Mouse (Mus musculus) c-Kit-negative CD71-positive TER-119-positive erythroid progenitor cells, embryonic 14.5 days (primary cell): ENCODE results near the gene Pcdh15.

Experiments used
- DNase-seq: peaks from one replicate; pipeline ENCODE4 v3.0.0-alpha.2; 2013; ENCODE audit warnings: low read depth, low spot score

Gene Pcdh15

DNA sequence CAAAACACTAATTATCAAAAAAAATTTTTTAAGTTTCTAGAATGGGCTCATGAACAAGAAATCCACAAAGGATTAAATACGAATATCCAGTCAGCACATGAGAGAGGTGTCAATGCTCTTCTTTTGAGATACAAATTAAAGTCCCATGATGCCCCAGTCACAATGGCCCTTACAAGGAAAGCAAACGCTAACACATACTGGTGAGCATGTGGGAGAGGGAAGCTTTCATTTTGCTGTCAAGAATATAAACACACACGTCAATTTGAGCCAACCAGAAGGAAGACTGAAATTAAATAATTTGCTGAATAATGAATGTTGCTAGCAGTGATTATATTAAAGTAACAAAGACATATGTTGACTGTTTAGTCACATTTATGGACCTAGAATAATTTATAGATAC, 1470.5 kb downstream of the Pcdh15 start:
- DNase-seq = no peak

DNA sequence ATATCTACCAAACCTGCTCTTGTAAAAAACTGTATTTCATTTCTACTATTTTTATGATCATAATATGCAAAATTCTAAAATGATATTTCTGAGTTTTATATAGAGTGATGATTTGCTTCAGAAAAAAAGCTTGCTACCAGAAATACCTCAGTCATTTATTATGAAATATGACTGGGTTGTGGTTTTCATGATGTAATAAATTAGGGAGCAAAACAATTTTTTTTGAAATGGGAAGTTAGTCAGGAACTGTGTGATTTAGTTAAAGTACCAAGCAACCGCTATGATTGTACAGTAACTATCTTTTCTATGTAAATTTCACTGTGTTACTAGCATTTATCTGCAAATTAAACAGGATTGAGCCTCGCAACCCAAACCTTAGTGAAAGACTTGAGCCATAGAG, 1480.8 kb downstream of the Pcdh15 start:
- no peak for DNase-seq

DNA sequence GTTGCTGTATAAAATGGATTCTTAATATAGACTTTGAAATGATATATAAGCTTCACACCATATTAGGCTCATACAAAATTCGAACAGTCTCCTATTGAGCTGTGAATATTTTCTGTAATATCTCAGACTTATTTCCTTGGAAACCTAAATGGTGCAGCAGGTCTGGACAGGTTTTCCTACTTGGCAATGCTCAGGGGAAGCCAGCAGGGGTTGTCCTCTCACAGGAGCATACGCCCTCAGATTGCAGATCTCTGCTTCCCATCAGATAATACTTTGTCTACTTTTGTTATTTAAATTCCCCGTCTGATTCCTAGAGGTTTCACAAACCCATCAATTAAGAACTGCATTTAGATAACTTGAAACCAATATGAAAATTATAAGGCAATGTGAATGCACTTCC, 1492.7 kb downstream of the Pcdh15 start:
- DNase-seq = no peak

DNA sequence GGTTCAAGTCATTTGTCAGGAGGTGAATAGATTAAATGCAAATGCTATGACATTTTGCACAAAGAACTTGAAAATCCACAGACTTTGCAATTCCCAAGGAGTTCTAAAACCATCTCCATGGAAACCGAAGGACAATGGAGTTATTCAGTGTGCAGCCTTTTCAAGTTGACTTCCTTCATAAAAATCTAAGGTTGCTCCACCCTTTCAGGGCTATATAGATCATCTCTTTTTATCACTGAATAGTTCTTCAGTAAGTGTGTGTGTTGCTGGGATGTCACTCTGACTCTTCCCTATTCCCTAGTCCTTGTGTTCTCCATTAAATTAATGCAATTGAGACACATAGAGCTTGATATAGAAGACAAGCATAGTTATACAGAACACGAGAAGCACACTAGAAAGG, 1508.5 kb downstream of the Pcdh15 start:
- no peak for DNase-seq

DNA sequence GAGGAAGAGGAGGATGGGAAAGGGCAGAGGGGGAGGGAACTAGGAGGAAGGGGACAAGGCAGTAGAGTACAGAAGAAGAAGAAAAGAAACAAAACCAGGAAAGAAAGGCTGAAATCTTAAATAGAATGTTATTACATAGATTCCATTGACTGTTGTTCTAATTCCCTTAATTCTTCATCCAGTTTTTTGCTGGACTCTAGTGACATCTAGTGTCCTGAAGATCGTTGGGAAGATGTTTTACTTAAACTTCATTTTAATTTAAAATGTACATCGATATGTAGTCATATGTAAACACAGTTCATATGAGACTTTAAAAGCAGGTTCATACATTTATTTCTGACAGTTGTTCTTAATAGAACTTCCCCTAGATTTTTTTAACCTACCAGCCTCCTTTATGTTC, 1522.7 kb downstream of the Pcdh15 start:
- no peak for DNase-seq

DNA sequence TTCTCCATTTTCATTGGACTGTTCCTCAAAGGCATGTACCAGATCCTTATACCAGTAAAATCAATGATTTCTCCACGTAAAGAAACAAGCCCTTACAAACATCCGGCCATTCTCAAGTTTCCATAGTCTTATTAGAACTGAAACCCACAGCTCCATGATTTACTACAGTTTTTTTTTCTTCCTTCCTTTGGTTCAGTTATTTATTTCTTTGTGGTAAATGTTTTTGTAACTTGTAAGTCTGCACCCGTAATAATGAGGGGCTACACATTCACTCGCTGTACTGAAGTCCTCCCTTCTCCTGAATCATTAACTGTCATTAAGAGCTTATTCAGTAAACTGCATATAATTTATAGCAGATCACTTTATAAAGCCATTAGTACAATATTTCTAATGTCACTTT, 1526.6 kb downstream of the Pcdh15 start:
- no peak for DNase-seq

DNA sequence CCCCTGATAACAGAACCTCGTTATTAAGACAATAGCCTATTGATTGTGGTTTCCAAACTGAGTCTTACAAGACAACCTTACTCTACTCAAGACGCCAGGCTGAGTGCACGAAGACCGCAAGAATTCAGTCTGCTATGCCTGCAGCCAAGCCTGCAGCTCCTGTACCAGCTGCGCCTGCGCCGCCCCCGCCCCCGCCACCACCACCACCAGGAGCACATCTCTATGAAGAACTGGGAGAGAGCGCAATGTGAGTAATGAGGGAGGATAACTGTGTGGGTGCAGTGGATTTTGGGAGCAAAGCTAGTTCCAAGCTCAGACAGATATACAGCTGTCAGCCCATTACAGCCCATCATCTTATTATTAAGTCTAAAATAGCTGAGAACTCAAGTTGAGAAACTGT, 1527.5 kb downstream of the Pcdh15 start:
- DNase-seq = no peak

DNA sequence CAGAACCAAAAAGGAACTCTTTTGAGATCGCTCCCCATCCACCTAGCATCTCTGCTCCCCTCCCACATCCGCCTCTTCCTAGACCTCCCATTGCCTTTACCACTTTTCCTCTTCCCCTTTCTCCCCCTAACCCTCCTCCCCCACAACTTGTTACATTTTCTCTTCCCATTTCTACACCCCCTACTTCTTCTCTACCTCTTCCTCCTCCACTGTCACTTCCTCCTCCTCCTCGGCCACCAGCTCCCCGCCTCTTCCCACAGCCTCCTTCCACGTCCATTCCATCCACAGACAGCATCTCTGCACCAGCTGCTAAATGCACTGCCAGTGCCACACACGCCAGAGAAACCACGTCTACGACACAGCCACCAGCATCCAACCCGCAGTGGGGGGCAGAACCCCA, 1532.2 kb downstream of the Pcdh15 start:
- DNase-seq = no peak

DNA sequence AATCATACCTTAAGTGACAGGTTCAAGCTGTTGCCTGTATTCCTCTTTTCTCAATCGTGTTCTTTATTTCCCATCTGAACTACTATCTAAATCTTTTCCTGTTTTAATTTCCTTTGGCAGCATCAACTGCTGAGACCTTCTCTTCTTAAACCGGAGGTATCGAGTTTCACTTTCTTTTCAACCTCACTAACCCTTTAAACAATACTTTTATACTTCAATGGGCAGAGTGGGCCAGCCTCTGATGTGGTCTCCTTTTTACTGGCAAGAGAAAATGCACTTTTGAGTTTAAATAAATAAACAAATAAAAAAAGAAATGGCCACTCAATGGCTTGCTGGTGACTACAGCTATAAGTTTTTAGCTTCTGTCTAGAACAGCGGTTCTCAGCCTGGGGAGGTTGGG, 1537.9 kb downstream of the Pcdh15 start:
- DNase-seq = no peak

DNA sequence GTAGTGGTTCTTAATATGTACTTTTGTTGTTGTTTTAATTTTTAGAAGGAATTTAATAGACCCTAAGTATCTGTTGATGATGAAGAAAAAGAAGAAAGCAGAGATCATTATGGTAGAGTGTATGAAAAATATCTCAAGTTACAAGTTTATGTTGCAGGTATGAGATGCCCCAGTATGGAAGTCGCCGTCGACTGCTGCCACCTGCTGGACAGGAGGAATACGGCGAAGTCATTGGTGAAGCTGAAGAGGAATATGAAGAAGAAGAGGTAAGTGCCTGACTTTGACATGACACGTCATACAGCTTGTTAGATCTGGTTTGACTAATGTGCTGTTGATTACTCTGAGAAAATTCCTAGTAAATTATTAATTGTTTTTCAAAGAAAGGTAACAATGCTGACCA, 1543.0 kb downstream of the Pcdh15 start:
- no peak for DNase-seq

DNA sequence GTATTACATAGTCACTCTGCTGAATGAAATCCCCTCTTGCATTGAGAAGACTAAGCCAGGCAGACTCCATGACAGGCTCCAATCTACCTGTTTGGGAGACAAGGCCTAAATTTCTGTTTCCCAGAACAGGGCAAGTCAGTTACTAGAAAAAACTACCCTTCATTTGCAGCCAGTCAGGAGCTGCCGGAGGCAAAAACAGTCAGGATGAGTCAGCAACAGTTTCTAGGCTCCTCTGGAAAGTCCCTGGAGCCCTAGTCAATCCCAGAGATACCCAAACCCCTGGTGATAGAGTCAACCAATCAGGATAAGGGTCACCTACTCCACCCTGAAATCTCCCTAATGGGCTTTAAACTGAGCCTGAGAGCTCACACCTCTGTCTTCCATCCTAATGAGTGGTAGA, 1564.0 kb downstream of the Pcdh15 start:
- no peak for DNase-seq

DNA sequence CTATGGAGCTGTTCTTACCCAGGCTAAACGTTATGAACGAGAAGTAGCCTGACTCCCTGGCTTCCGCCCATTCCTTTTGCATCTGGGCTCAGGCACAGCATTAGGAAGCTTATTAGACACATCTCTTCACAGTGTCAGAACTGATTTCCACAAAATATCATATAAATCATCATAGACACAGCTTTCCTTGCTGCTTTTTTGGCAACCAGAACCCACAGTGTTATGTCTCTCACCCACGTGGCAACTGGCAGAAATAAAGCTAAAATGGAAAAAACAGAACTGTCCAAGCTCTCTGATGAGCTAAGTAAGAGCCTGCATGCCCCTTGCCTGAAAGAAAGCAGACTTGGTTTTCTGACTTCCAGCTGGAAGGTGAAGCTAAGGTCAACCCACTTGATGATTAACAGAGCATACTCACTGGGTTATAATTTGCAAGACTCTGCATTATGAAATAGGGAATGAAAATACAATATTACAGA, 1580.9 kb downstream of the Pcdh15 start:
- DNase-seq = no peak

DNA sequence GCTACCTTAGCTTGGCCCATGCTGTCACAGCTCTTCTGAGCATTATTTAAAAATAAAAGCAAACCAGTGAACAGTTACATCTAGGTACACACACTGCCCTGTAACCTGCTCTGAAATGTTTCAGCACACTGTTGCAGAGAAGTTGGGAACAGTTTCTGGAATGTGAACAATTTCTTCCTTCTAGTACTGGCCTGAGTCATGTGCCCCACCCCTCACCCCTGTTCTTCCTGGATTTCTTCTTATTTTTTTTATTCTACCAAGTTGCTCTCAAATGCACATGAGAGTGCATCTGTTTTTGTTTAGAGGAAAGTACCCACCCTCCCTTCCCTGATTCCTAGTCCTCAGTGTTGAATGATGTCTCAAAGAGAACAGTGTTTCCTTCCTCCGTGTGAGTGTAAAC, 1581.4 kb downstream of the Pcdh15 start:
- DNase-seq = no peak
